Mouse (Mus musculus) embryonic facial prominence, embryonic 13.5 days (tissue): Measurements from ENCODE around the gene Cited2. TPM values are rescaled to one million over a fixed set of nuclear protein-coding genes. Genes with fewer than 3 reads are reported as not detected.
A peak's percentile ranks its signal among the peaks of the same experiment; 100 is the strongest.

Source experiments
- ATAC-seq: fragments of 200-750 bp; cut with Nextera tagmentation; 2 replicates; pipeline ENCODE4 v1.8.0; 2017; ENCODE audit warnings: low read depth; ENCODE audit not compliant: insufficient number of reproducible peaks, insufficient read depth, low FRiP score, low TSS enrichment
- H3K27ac ChIP-seq: fragments of 300-500 bp; sonication (generic); 2 replicates; pipeline ENCODE4 v1.5.1; 2015; ENCODE audit warnings: moderate library complexity, mild to moderate bottlenecking, inconsistent platforms
- H3K27me3 ChIP-seq: fragments of 300-500 bp; sonication (generic); 2 replicates; pipeline ENCODE4 v1.6.1; 2015; ENCODE audit warnings: mild to moderate bottlenecking, inconsistent platforms
- H3K36me3 ChIP-seq: fragments of 300-500 bp; sonication (generic); 2 replicates; pipeline ENCODE4 v1.6.1; 2015; ENCODE audit warnings: mild to moderate bottlenecking, inconsistent platforms
- H3K4me1 ChIP-seq: fragments of 300-500 bp; sonication (generic); 2 replicates; pipeline ENCODE4 v1.6.1; 2015; ENCODE audit warnings: inconsistent platforms
- H3K4me2 ChIP-seq: fragments of 300-500 bp; sonication (generic); 2 replicates; pipeline ENCODE4 v1.6.1; 2015; ENCODE audit warnings: moderate library complexity, mild to moderate bottlenecking, inconsistent platforms
- H3K4me3 ChIP-seq: fragments of 300-500 bp; sonication (generic); 2 replicates; pipeline ENCODE4 v1.5.1; 2015; ENCODE audit warnings: mild to moderate bottlenecking, inconsistent platforms
- H3K9ac ChIP-seq: fragments of 300-500 bp; sonication (generic); 2 replicates; pipeline ENCODE4 v1.6.1; 2015; ENCODE audit warnings: mild to moderate bottlenecking, inconsistent platforms
- H3K9me3 ChIP-seq: fragments of 300-500 bp; sonication (generic); 2 replicates; pipeline ENCODE4 v1.6.1; 2016; ENCODE audit warnings: inconsistent platforms
- WGBS: fragments of 180-500 bp; shearing (Covaris S2); methylation state at CpG from one replicate; pipeline ENCODE4 v1.1.7; 2015; ENCODE audit warnings: mixed read lengths; 5-methylcytosine and 5-hydroxymethylcytosine counted together
- polyA plus RNA-seq: library from polyadenylated mRNA; unstranded; fragments of >200 nt; fragmentation: Nextera tagmentation; extraction: Ambion mirVana; gene quantifications from 2 replicates; pipeline ENCODE4 v1.2.1, GENCODE M21; 2015

Cited2 gene
- polyA plus RNA-seq, 1 experiment from 2014 or later = 35.6 TPM

- Histone ChIP-seq H3K9me3 (no peaks in the 10 kb centered on the region), H3K27me3 (no peaks in the 10 kb centered on the region), H3K4me2 (no peak overlapping the region), H3K4me3 (no peak overlapping the region), H3K27ac (no peak overlapping the region), H3K4me1 (no peaks in the 10 kb centered on the region), H3K9ac (no peak overlapping the region), H3K36me3 (no peaks in the 10 kb centered on the region)
- 64% methylated on average over 7 of the region's 7 CpGs for WGBS
- ATAC-seq = no peak
Observed at GRCm38 (mm10) chr10:17697376-17698265, 25.4 kb upstream of the Cited2 start.

DNA sequence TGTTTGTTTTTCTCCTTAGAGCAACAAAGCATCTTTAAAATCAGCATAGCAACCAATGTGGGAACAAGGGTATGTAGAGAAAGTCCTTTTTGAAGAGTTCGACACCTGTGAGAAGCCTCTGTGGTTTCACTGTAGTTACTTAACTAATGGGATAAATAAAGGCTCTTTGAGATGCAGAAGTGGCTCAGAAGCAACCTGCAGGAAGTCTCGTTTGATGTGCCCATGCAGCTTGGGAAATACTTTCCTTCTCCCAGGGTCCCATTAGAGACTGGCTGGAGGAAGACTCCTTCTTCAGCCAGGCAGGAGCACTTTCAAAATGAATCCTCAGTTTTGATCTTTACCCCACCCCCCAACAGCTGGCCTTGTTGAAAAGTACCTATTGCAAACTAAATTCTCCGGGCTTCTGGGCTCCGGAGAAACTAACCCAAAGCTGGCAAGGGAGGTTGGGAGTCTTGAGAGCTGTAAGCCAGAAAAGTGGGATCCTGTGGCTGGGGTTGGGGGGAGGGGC, 17.5 kb upstream of the Cited2 start:
- no peaks in the 10 kb centered on the region for H3K9me3 ChIP-seq
- no peaks in the 10 kb centered on the region for H3K4me1 ChIP-seq
- no peaks in the 10 kb centered on the region for H3K27me3 ChIP-seq
- H3K36me3 ChIP-seq = no peaks in the 10 kb centered on the region
- 29% methylated on average over 4 of the region's 4 CpGs for WGBS
- no peak for ATAC-seq
- H3K4me2 ChIP-seq = no peak overlapping the region
- no peak overlapping the region for H3K4me3 ChIP-seq
- H3K9ac ChIP-seq = no peak overlapping the region
- H3K27ac ChIP-seq = no peak overlapping the region

DNA sequence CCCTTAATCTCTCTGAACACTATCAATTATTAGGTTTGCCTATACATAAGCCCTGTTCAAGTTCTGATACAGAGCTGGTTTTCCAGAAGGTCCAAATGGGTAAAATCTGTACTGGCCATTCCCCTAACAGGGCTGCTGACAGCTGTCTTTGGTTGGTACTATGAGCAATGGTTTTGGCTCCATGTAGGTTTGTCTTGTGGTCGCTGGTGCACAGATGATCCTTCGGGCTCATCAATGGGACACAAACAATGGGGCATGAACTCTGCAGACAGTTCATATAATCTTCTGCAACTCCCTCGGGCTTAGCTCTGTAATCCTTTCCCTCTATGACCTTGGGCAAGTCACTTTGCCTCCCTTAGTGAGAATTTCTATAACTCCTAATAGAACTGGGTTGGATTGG, 12.3 kb upstream of the Cited2 start:
- H3K9ac ChIP-seq = no peak overlapping the region
- H3K9me3 ChIP-seq = no peaks in the 10 kb centered on the region
- H3K4me1 ChIP-seq = no peaks in the 10 kb centered on the region
- H3K36me3 ChIP-seq = no peaks in the 10 kb centered on the region
- WGBS = 78% methylated on average over 3 of the region's 3 CpGs
- no peak for ATAC-seq
- H3K4me2 ChIP-seq = no peak overlapping the region
- H3K27ac ChIP-seq = no peak overlapping the region
- no peaks in the 10 kb centered on the region for H3K27me3 ChIP-seq
- no peak overlapping the region for H3K4me3 ChIP-seq

- Histone ChIP-seq H3K4me3 (no peak overlapping the region), H3K27me3 (no peaks in the 10 kb centered on the region), H3K4me2 (no peak overlapping the region), H3K9ac (no peak overlapping the region), H3K27ac (no peak overlapping the region), H3K4me1 (no peaks in the 10 kb centered on the region), H3K36me3 (no peaks in the 10 kb centered on the region), H3K9me3 (no peaks in the 10 kb centered on the region)
- WGBS = 84% methylated on average over 4 of the region's 4 CpGs
- no peak for ATAC-seq
Observed at GRCm38 (mm10) chr10:17719009-17719570, 3.9 kb upstream of the Cited2 start.

DNA sequence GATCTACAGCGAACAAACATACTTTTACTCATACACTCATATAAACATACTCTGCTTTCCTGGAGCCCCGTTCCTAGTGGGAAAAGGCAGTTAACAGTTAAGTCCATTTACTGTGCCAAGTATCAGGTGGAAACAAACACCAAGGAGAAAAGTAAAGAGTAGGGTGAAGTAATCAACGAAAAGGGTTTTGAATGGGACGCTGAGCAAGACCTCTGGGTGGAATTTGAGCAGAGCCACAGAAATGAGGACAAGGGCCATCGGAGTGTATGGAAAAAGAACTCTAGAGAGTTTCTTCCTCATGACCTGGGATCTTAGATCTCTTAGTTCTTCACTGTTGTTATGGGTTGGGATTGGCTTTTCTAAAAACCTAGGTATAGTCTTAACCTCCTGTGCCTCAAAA, 3.4 kb upstream of the Cited2 start:
- H3K4me3 ChIP-seq = no peak overlapping the region
- H3K9me3 ChIP-seq = no peaks in the 10 kb centered on the region
- H3K9ac ChIP-seq = no peak overlapping the region
- H3K27me3 ChIP-seq = no peaks in the 10 kb centered on the region
- H3K4me1 ChIP-seq = no peaks in the 10 kb centered on the region
- H3K36me3 ChIP-seq = no peaks in the 10 kb centered on the region
- no peak for ATAC-seq
- WGBS = 94% methylated on average over 5 of the region's 5 CpGs
- H3K4me2 ChIP-seq = no peak overlapping the region
- no peak overlapping the region for H3K27ac ChIP-seq

DNA sequence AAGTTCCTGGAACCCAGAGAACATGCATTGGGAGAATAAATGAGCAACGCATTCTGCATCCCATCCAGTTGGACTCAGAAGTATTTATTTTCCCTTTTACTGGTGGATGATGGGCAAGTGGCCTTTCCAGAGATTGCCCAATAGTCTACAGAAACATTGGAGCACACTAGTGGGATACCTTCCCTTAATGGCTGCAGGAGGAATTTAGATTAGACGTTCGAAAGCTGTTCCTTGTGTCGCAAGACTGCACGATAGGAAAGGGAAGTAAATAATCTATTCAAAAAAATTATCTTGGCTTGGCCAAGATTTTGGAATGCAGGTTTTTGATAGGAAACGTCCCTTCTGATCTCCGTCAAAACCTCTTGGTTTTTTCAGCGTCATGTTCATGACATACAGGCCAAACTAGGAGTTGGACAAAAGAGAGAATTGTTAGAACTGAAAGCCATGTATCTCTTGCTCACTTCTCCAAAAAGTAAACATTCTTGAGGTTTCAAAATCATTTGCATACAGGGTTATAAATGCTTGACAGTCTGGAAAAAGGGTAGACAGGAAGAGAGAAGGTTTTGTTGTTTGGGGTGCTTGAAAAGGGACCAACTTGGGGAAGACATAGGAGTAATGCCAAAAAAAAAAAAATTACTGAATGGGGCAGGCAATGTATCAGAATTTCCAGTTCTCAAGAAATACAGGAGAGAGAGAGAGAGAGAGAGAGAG, 2.0 kb upstream of the Cited2 start:
- ATAC-seq = no peak
- H3K4me1 ChIP-seq = peaks cover 8% of the 10 kb centered on the region
- H3K4me3 ChIP-seq = peak overlapping the region; percentile 86
- peak overlapping the region; percentile 76 for H3K4me2 ChIP-seq
- H3K27me3 ChIP-seq = no peaks in the 10 kb centered on the region
- no peaks in the 10 kb centered on the region for H3K36me3 ChIP-seq
- H3K27ac ChIP-seq = no peak overlapping the region
- 75% methylated on average over 8 of the region's 8 CpGs for WGBS
- H3K9me3 ChIP-seq = no peaks in the 10 kb centered on the region
- no peak overlapping the region; the same call in 1 of the 2 replicates for H3K9ac ChIP-seq

DNA sequence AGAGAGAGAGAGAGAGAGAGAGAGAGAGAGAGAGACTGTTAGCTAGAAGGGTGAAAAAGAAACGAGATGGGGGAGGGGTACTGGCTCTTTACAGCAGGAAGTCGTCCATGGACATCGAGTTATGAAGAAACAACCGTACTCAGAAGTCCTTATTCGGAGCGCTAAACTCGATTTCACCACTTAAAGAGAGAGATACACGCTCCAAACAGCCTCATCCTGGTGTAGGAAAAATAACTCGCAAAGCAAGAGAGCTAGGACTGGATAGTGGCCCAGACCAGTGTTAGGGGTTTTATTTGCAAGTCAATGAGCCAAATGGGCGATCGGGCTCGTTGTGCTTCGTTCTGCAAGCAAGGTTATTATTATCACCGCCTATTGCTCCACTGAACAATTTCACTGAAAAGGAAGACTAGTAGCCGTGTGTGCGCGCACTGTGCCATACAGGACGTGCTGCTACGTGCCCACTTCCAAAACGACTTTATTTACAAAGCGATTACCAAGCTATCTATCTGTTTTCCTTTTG, 1.4 kb upstream of the Cited2 start:
- 0 out of 2 replicates have a peak, but pooled peaks have one; percentile 1 for ATAC-seq
- H3K9ac ChIP-seq = peak overlapping the region; percentile 80
- peak overlapping the region; percentile 86 for H3K4me3 ChIP-seq
- peak overlapping the region; percentile 76 for H3K4me2 ChIP-seq
- no peaks in the 10 kb centered on the region for H3K36me3 ChIP-seq
- H3K9me3 ChIP-seq = no peaks in the 10 kb centered on the region
- WGBS = under 1% methylated on average over 21 of the region's 21 CpGs
- H3K27ac ChIP-seq = peak overlapping the region; percentile 100
- peaks cover 14% of the 10 kb centered on the region for H3K4me1 ChIP-seq
- H3K27me3 ChIP-seq = no peaks in the 10 kb centered on the region

DNA sequence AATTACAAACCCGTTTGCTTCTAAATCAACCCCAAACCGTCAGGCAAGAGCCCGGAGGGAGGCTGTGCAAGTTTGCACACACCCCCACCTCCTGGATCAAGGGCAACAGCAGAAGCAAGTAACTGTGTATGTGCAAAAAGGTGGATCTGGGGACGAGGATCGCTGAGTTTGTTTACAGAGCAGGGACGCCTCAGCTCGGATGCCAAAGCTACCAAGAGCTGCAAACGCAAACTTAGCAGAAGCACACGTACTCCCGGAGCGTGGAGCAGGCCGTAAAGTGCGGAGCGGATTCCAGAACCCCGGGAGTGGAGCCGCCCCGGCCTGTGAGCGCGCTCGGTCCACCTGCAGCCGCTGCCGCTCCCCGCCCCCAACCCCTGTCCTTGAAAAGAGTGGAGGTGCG, 860 bp upstream of the Cited2 start:
- peak; percentile 71 for ATAC-seq
- H3K9ac ChIP-seq = peak overlapping the region; percentile 80
- under 1% methylated on average over 24 of the region's 24 CpGs for WGBS

GRCm38 (mm10) chr10:17723421-17723841, 413 bp downstream of the Cited2 start:
- H3K4me2 ChIP-seq = peak overlapping the region; percentile 76
- WGBS = under 1% methylated on average over 30 of the region's 30 CpGs
- ATAC-seq = peak; percentile 33

More for the DNA sequence above, 860 bp upstream of the Cited2 start:
- peaks cover 19% of the 10 kb centered on the region for H3K4me1 ChIP-seq
- H3K36me3 ChIP-seq = no peaks in the 10 kb centered on the region
- peak overlapping the region; percentile 76 for H3K4me2 ChIP-seq
- H3K27ac ChIP-seq = peak overlapping the region; percentile 100
- no peaks in the 10 kb centered on the region for H3K27me3 ChIP-seq
- no peaks in the 10 kb centered on the region for H3K9me3 ChIP-seq
- peak overlapping the region; percentile 86 for H3K4me3 ChIP-seq

GRCm38 (mm10) chr10:17723871-17724741, 1.1 kb downstream of the Cited2 start:
- peak overlapping the region; percentile 76 for H3K4me2 ChIP-seq
- H3K36me3 ChIP-seq = no peaks in the 10 kb centered on the region
- H3K27me3 ChIP-seq = no peaks in the 10 kb centered on the region
- 0 out of 2 replicates have a peak, but pooled peaks have one; percentile 18 for ATAC-seq
- H3K4me1 ChIP-seq = peaks cover 26% of the 10 kb centered on the region
- peak overlapping the region; percentile 93 for H3K9ac ChIP-seq
- under 1% methylated on average over 65 of the region's 65 CpGs for WGBS
- H3K4me3 ChIP-seq = peak overlapping the region; percentile 86
- no peaks in the 10 kb centered on the region for H3K9me3 ChIP-seq
- H3K27ac ChIP-seq = peak overlapping the region; percentile 100

More at GRCm38 (mm10) chr10:17723421-17723841, 413 bp downstream of the Cited2 start:
- Histone ChIP-seq H3K9me3 (no peaks in the 10 kb centered on the region), H3K27ac (peak overlapping the region; percentile 100), H3K9ac (peak overlapping the region; percentile 93), H3K4me3 (peak overlapping the region; percentile 86), H3K36me3 (no peaks in the 10 kb centered on the region), H3K27me3 (no peaks in the 10 kb centered on the region), H3K4me1 (peaks cover 26% of the 10 kb centered on the region)
